Mouse (Mus musculus): ENCODE results near the gene Sept4. TPM values are rescaled to one million over a fixed set of nuclear protein-coding genes. Genes with fewer than 3 reads are reported as not detected.

The Sept4 gene
- polyA plus RNA-seq, 1 experiment: not detected

- Histone ChIP-seq H3K27me3 (replicated peaks) (peaks cover 96% of the 10 kb centered on the region), H3K9me3 (no peaks in the 10 kb centered on the region), H3K4me3 (replicated peaks) (peak overlapping the region; percentile 88), H3K4me1 (peaks cover 18% of the 10 kb centered on the region), H3K36me3 (replicated peaks; ENCODE audit: low read length) (no peaks in the 10 kb centered on the region)
- TF ChIP-seq FLI1 (IDR thresholded peaks at IDR 0.05; ENCODE audit: low read length) (no peak), GATA1 (IDR thresholded peaks at IDR 0.05; ENCODE audit: borderline replicate concordance, low read length) (no peak)
Measured at GRCm38 (mm10) chr11:87577601-87578248, 9.0 kb downstream of the Sept4 start.

DNA sequence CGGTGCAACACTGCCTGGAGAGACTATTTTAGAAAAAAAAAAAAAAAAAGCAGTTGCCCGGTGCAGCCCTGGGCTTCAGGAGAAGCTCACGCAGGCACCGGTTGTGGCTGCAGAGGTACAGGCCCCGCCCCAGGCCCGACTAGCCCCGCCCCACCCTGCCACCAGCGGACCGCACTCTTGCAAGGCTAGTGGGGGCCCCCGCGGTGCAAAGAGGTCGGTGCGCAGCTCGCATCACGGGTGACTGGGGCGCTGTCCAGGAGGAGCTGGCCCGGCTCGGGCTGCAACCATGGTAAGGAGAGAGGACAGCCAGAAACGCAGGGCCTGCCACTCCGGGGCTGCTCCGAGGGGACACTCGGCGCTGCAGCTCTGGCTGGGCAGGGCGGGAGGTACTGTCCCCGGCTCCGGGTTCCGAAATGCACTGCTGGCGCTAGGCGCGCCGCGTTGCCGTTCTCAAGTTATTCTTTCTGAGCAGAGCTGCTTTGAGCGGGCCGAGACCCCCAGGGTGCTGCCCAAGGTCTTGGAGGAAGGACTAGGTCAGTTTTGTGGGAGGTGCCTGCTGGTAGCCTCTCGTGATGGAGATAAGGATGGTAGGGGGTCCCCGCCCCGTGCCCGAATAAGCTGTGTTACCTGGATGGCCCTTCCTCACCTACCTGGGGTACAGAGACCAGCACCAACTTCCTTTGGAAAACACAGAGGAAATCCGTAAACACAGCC, 9.7 kb downstream of the Sept4 start:
- TF ChIP-seq GATA1 (IDR thresholded peaks at IDR 0.05; ENCODE audit: borderline replicate concordance, low read length) (no peak), FLI1 (IDR thresholded peaks at IDR 0.05; ENCODE audit: low read length) (no peak)
- H3K4me3 ChIP-seq (replicated peaks): peak overlapping the region; percentile 88

DNA sequence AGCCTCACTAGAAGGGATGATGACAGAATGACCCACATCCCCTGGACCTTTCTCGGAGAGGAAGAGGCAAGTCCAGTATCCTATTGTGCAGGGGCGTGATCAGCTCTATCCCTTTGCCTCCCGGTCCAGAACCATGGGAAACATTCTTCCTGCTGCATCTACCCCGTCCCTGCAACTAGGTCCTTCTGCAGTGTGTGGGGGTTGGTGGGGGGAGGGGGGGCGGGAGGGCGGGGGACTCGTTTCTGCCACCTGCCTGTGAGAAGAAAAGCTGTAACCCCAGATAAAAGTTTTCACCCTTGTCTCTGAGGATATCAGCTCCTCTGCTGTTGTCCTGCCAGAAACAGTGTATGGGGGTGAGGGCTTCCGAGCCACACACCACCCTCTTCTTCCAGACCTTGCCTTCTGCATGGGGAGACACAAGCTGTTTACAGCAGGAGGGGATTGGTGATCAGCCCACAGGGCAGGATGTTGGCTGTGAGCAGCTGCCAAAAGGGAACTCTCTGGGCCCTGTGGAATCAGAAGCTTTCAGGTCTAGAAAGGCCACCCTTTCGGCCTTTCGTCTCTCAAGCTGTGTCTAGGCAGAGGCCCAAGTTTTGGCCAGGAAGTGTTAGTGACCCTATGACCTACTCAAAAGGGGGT, 10.4 kb downstream of the Sept4 start:
- TF ChIP-seq FLI1 (IDR thresholded peaks at IDR 0.05; ENCODE audit: low read length) (no peak), GATA1 (IDR thresholded peaks at IDR 0.05; ENCODE audit: borderline replicate concordance, low read length) (no peak)

More for the DNA sequence above, 9.7 kb downstream of the Sept4 start:
- Histone ChIP-seq H3K36me3 (replicated peaks; ENCODE audit: low read length) (no peaks in the 10 kb centered on the region), H3K4me1 (peaks cover 23% of the 10 kb centered on the region), H3K27me3 (replicated peaks) (peaks cover 97% of the 10 kb centered on the region), H3K9me3 (no peaks in the 10 kb centered on the region)

DNA sequence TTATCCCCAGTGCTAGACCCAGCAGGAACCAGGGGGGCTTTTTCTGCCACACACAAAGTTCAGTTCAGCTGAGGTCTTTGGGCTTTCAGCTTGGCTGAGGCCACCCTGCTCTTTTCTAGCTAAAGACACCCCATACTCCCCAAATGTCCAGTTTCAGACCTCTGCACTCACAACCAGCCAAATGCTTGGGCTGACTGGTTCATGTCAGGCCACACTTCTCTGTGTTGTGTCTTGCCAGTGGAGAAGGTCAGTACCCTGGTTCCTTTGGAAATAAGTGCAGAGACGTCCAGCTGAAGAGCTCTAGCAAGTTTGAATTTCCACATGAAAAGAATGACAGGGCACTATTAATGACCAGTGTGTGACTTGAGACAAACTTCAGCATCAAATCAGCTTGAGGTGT, 11.0 kb downstream of the Sept4 start:
- Histone ChIP-seq H3K36me3 (replicated peaks; ENCODE audit: low read length) (no peaks in the 10 kb centered on the region), H3K4me3 (replicated peaks) (no peak overlapping the region), H3K9me3 (no peaks in the 10 kb centered on the region), H3K4me1 (peaks cover 31% of the 10 kb centered on the region), H3K27me3 (replicated peaks) (peaks cover 96% of the 10 kb centered on the region)
- TF ChIP-seq FLI1 (IDR thresholded peaks at IDR 0.05; ENCODE audit: low read length): 0 out of 2 replicates have a peak, but pooled peaks have one; percentile 12
- no peak for TF ChIP-seq GATA1 (IDR thresholded peaks at IDR 0.05; ENCODE audit: borderline replicate concordance, low read length)

More for the DNA sequence above, 10.4 kb downstream of the Sept4 start:
- H3K27me3 ChIP-seq (replicated peaks): peaks cover 97% of the 10 kb centered on the region
- peaks cover 29% of the 10 kb centered on the region for H3K4me1 ChIP-seq
- H3K4me3 ChIP-seq (replicated peaks): peak overlapping the region; percentile 88
- H3K9me3 ChIP-seq: no peaks in the 10 kb centered on the region
- H3K36me3 ChIP-seq (replicated peaks; ENCODE audit: low read length): no peaks in the 10 kb centered on the region

- H3K4me3 ChIP-seq (replicated peaks): no peak overlapping the region
- TF ChIP-seq FLI1 (IDR thresholded peaks at IDR 0.05; ENCODE audit: low read length): no peak
- no peak for TF ChIP-seq GATA1 (IDR thresholded peaks at IDR 0.05; ENCODE audit: borderline replicate concordance, low read length)
- no peaks in the 10 kb centered on the region for H3K36me3 ChIP-seq (replicated peaks; ENCODE audit: low read length)
- no peaks in the 10 kb centered on the region for H3K9me3 ChIP-seq
- H3K27me3 ChIP-seq (replicated peaks): peaks cover 89% of the 10 kb centered on the region
- H3K4me1 ChIP-seq: peaks cover 35% of the 10 kb centered on the region
Measured at GRCm38 (mm10) chr11:87580543-87581085, 11.9 kb downstream of the Sept4 start.

GRCm38 (mm10) chr11:87581161-87581865, 12.6 kb downstream of the Sept4 start:
- no peak for TF ChIP-seq FLI1 (IDR thresholded peaks at IDR 0.05; ENCODE audit: low read length)
- no peak for TF ChIP-seq GATA1 (IDR thresholded peaks at IDR 0.05; ENCODE audit: borderline replicate concordance, low read length)

GRCm38 (mm10) chr11:87581933-87582710, 13.4 kb downstream of the Sept4 start:
- peaks cover 75% of the 10 kb centered on the region for H3K27me3 ChIP-seq (replicated peaks)
- H3K9me3 ChIP-seq: no peaks in the 10 kb centered on the region
- no peaks in the 10 kb centered on the region for H3K36me3 ChIP-seq (replicated peaks; ENCODE audit: low read length)
- no peak overlapping the region for H3K4me3 ChIP-seq (replicated peaks)
- peaks cover 35% of the 10 kb centered on the region for H3K4me1 ChIP-seq
- no peak for TF ChIP-seq FLI1 (IDR thresholded peaks at IDR 0.05; ENCODE audit: low read length)
- no peak for TF ChIP-seq GATA1 (IDR thresholded peaks at IDR 0.05; ENCODE audit: borderline replicate concordance, low read length)

More at GRCm38 (mm10) chr11:87581161-87581865, 12.6 kb downstream of the Sept4 start:
- Histone ChIP-seq H3K36me3 (replicated peaks; ENCODE audit: low read length) (no peaks in the 10 kb centered on the region), H3K9me3 (no peaks in the 10 kb centered on the region), H3K4me3 (replicated peaks) (no peak overlapping the region), H3K27me3 (replicated peaks) (peaks cover 83% of the 10 kb centered on the region), H3K4me1 (peaks cover 35% of the 10 kb centered on the region)

- Histone ChIP-seq H3K36me3 (replicated peaks; ENCODE audit: low read length) (no peaks in the 10 kb centered on the region), H3K4me1 (peaks cover 29% of the 10 kb centered on the region), H3K9me3 (no peaks in the 10 kb centered on the region), H3K27me3 (replicated peaks) (peaks cover 63% of the 10 kb centered on the region), H3K4me3 (replicated peaks) (peak overlapping the region; percentile 56)
- no peak for TF ChIP-seq FLI1 (IDR thresholded peaks at IDR 0.05; ENCODE audit: low read length)
- no peak for TF ChIP-seq GATA1 (IDR thresholded peaks at IDR 0.05; ENCODE audit: borderline replicate concordance, low read length)
Measured at GRCm38 (mm10) chr11:87583291-87584034, 14.8 kb downstream of the Sept4 start.

All from megakaryocyte, embryonic 14.5 days (primary cell).